Mouse (Mus musculus) E14TG2a.4 (cell line): ENCODE measurements around the gene Dnah2.

Source experiments
- CTCF ChIP-seq: conservative IDR thresholded peaks from 2 replicates; pipeline ENCODE4 v1.5.1; 2014; ENCODE audit warnings: low read length
- NANOG ChIP-seq: IDR thresholded peaks from 2 replicates; pipeline ENCODE4 v1.6.1; 2014; ENCODE audit warnings: borderline replicate concordance, low read length, mixed read lengths
- POU5F1 ChIP-seq: IDR thresholded peaks from 2 replicates; pipeline ENCODE4 v1.6.1; 2014; ENCODE audit warnings: low read length, borderline replicate concordance

- TF ChIP-seq CTCF, result no peak
- no peak for TF ChIP-seq NANOG
- TF ChIP-seq POU5F1, result no peak
These were observed 143.3 kb downstream of the Dnah2 start for GRCm38 (mm10) chr11:69405397-69406200.
